ENCODE assay signal across 8 mouse cellular contexts in genomic region chr8:11006276-11006630, GRCm38 (mm10). TPM values are rescaled to one million over a fixed set of nuclear protein-coding genes. Genes with fewer than 3 reads are reported as not detected.
A peak's percentile ranks its signal among the peaks of the same experiment; 100 is the strongest.
DNase-seq lines count a peak whose midpoint lies in the region; ATAC-seq and TF ChIP-seq lines count a peak whose summit lies in the region.

No protein-coding gene starts in this region.

- peaks cover 4% of the 10 kb centered on the region; the same call in 1 of the 2 replicates for H3K27me3 ChIP-seq in kidney, embryonic 15.5 days
- H3K27me3 ChIP-seq in heart, postnatal 0 days (ENCODE audit: control insufficient read depth, insufficient read depth, low read length), result peaks cover 5% of the 10 kb centered on the region; the same call in 1 of the 2 replicates
- H3K27me3 ChIP-seq in midbrain, embryonic 11.5 days (ENCODE audit: control insufficient read depth, insufficient read depth, low read length), result no peaks in the 10 kb centered on the region

- no peaks in the 10 kb centered on the region for H3K9me3 ChIP-seq in kidney, embryonic 15.5 days (replicated peaks)
- H3K9me3 ChIP-seq in heart, postnatal 0 days (replicated peaks; ENCODE audit: control insufficient read depth, low read length), result no peaks in the 10 kb centered on the region
- H3K9me3 ChIP-seq in midbrain, embryonic 11.5 days (ENCODE audit: control insufficient read depth, low read length), result no peaks in the 10 kb centered on the region

- no peak overlapping the region for H3K27ac ChIP-seq in kidney, embryonic 15.5 days
- no peak overlapping the region for H3K27ac ChIP-seq in heart, postnatal 0 days (ENCODE audit: low read depth)
- no peak overlapping the region for H3K27ac ChIP-seq in midbrain, embryonic 11.5 days (ENCODE audit: low read depth, low read length)

- peaks cover 83% of the 10 kb centered on the region for H3K4me1 ChIP-seq in kidney, embryonic 15.5 days
- peaks cover 44% of the 10 kb centered on the region for H3K4me1 ChIP-seq in heart, postnatal 0 days (ENCODE audit: control insufficient read depth, insufficient read depth)
- H3K4me1 ChIP-seq in midbrain, embryonic 11.5 days (ENCODE audit: control insufficient read depth, insufficient read depth, low read length), result peaks cover 69% of the 10 kb centered on the region

- WGBS in kidney, embryonic 15.5 days, result 82% methylated on average over 9 of the region's 9 CpGs
- 70% methylated on average over 9 of the region's 9 CpGs for WGBS in heart, postnatal 0 days
- WGBS in midbrain, embryonic 11.5 days, result 84% methylated on average over 9 of the region's 9 CpGs

- 0 out of 2 replicates have a peak, but pooled peaks cover 13% of the 10 kb centered on the region for H3K36me3 ChIP-seq in kidney, embryonic 15.5 days
- peaks cover 13% of the 10 kb centered on the region for H3K36me3 ChIP-seq in heart, postnatal 0 days (replicated peaks; ENCODE audit: control insufficient read depth, insufficient read depth, low read length)
- H3K36me3 ChIP-seq in midbrain, embryonic 11.5 days (ENCODE audit: control insufficient read depth, insufficient read depth, low read length), result no peaks in the 10 kb centered on the region; the same call in 1 of the 2 replicates

- no peak for TF ChIP-seq EP300 in heart, postnatal 0 days (IDR thresholded peaks at IDR 0.05; ENCODE audit: low read depth)

- peak overlapping the region; percentile 79; the same call in 1 of the 2 replicates for H3K9ac ChIP-seq in kidney, embryonic 15.5 days
- peak overlapping the region; percentile 96 for H3K9ac ChIP-seq in heart, postnatal 0 days (replicated peaks; ENCODE audit: low read depth, low read length)
- peak overlapping the region; percentile 84 for H3K9ac ChIP-seq in midbrain, embryonic 11.5 days (ENCODE audit: low read length)

- TF ChIP-seq CTCF in heart, postnatal 0 days (IDR thresholded peaks at IDR 0.05; ENCODE audit: low read depth), result no peak

- no peak for DNase-seq in kidney, adult 9 months
- DNase-seq in cerebellum, postnatal 10 days, result peak; percentile 57 to 64
- no peak for DNase-seq in heart, postnatal 0 days (ENCODE audit: low spot score)
- no peak for DNase-seq in midbrain, embryonic 11.5 days (ENCODE audit: low spot score, missing footprints)
- no peak for DNase-seq in natural killer cell, adult 2 months (ENCODE audit: low spot score in 2 of 2)
- no peak for DNase-seq in right cerebral cortex, postnatal 4 days
- DNase-seq in urinary bladder, postnatal 36 days (ENCODE audit: low spot score in 2 of 2), result no peak

- no peak for ATAC-seq in kidney, embryonic 15.5 days (replicated peaks; ENCODE audit: low FRiP score)
- no peak for ATAC-seq in heart, postnatal 0 days (ENCODE audit: insufficient read depth, low read depth)
- ATAC-seq in midbrain, embryonic 11.5 days (ENCODE audit: low FRiP score), result no peak

- peak overlapping the region; percentile 93 for H3K4me2 ChIP-seq in kidney, embryonic 15.5 days
- peak overlapping the region; percentile 85 for H3K4me2 ChIP-seq in heart, postnatal 0 days (ENCODE audit: low read depth, low read length)
- H3K4me2 ChIP-seq in midbrain, embryonic 11.5 days, result peak overlapping the region; percentile 94

- peak overlapping the region; percentile 83 for H3K4me3 ChIP-seq in kidney, embryonic 15.5 days (replicated peaks)
- H3K4me3 ChIP-seq in heart, postnatal 0 days (ENCODE audit: low read depth, low read length), result peak overlapping the region; percentile 88
- peak overlapping the region; percentile 70 for H3K4me3 ChIP-seq in midbrain, embryonic 11.5 days (ENCODE audit: low read depth, low read length)

RNA-seq across cellular contexts. Expression of gene Irs2, which starts 2.0 kb away (rescaled TPM):
- 5.6 and 5.7 TPM in 2 replicates for polyA plus RNA-seq in kidney, embryonic 15.5 days (2015; fragmentation: Nextera tagmentation; extraction: Ambion mirVana)
- total RNA-seq in heart, postnatal 0 days (2014; rRNA removed; ENCODE audit: low replicate concordance), result 39.3 and 53.4 TPM in 2 replicates
- 1.6 and 2.0 TPM in 2 replicates for polyA plus RNA-seq in heart, postnatal 0 days (2015; fragmentation: Nextera tagmentation; extraction: Ambion mirVana)
- polyA plus RNA-seq in midbrain, embryonic 11.5 days (2014; fragmentation: Nextera tagmentation; extraction: Ambion mirVana), result 5.2 and 6.2 TPM in 2 replicates

Comparison
In these comparisons a context has a peak if more than half of its experiments do, and no peak if none do; other contexts are left out.
1. DNase-seq: peak in cerebellum, postnatal 10 days (2 of 2); none in kidney, adult 9 months (single experiment), heart, postnatal 0 days (single experiment), midbrain, embryonic 11.5 days (single experiment), natural killer cell, adult 2 months (0 of 2), right cerebral cortex, postnatal 4 days (single experiment) and urinary bladder, postnatal 36 days (0 of 2).
2. Peak in every context shown above with its lines, with median percentiles within 50 percentile points of each other: H3K4me2 ChIP-seq, H3K4me3 ChIP-seq and H3K9ac ChIP-seq.